Mouse (Mus musculus): Measurements from ENCODE around the gene Gm3839.
"Not testable (repeated sequence)": the region's sequence is repeated elsewhere in the genome, so short reads cannot be mapped to it uniquely, and the experiment has no call there.

Gene Gm3839

DNA sequence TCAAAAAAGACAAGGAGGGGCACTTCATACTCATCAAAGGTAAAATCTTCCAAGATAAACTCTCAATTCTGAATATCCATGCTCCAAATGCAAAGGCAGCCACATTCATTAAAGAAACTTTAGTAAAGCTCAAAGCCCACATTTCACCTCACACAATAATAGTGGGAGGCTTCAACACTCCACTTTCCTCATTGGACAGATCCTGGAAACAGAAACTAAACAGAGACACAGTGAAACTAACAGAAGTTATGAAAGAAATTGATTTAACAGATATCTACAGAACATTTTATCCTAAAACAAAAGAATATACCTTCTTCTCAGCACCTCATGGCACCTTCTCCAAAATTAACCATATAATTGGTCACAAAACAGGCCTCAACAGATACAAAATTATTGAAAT lies at the start of gene Gm3839:
Gene Gm3839 (minus strand): TSS at position 101 of the 400 bp plus-strand sequence.
- DNase-seq (ENCODE audit: low read depth in 2 of 2, low spot score in 2 of 2), result not testable (repeated sequence)

DNA sequence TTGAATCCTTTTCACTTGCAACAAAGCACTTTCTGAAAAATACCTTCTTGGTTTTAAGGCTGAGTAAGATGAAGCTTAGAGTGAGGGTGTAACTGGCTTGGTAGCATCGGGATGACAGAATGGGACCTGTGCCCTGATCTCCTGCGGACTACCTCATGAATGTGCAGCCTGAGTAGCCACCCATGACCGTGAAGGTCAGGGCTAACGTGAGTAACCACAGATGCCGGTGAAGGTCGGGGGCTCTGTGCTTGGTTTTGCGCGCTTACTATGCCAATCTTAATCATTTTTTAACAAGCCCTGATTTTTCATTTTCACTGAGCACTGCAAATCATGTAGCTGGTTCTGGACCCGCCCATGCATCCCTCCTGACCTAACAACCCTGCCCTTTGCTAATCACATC lies 49.1 kb upstream of the Gm3839 start:
- DNase-seq (ENCODE audit: low read depth in 2 of 2, low spot score in 2 of 2), result no peak

DNA sequence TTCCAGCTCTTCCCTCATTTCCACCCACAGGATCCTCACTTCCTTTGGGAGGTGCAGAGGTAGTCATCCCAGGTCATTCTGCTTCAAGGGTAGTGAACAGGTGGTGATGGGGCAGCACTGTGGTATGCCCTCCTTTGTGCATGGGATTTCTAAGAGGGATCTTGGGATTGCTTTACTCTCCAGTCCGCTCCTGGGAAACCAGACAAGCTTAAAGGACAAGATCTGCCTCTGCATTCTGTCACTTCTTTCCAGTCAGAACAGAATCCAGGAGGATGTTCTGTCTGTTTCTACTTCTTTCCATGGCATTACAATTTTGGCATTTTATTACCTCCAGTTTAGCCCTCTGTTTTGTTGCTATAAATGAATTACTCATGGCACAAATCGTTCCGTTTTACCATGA lies 21.3 kb upstream of the Gm3839 start:
- no peak for DNase-seq (ENCODE audit: low read depth in 2 of 2, low spot score in 2 of 2)

DNA sequence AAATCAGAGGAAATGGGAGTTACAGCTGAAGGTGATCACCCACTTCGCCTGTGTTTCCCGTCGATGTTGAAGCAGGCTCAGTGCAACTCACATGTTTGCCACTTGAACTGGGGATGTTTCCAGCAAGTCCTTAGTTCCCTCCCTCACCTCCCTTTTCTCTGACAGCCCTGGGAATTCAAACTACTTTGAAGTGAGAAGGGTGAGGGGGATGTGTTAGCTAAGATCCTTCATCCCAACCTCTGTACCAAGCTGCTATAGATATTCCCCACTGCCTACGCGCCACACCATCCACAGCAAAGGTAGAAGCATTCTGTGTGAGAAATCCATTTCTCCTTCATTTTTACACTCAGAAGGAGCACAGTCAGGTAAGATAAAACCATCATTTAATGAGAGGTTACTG lies 18.7 kb upstream of the Gm3839 start:
- DNase-seq (ENCODE audit: low read depth in 2 of 2, low spot score in 2 of 2), result no peak

DNA sequence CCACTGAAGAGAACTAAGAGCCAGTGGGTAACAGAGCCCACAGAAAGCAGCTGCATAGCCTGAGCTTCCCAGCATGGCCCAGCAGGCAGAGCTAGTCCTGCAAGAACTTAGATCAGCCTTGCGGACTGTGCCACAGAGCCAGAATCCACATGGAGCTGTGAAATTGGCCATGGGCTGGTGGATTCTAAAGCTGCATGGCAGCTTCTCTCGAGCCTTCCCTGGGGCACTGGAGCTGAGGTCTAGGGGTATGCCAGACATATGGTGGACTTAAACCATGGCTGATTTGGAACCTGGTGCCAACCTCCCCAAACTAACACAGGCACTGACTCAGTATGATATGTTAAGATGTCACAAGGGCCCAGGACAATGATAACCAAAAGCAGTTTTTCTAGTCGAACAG lies 10.4 kb downstream of the Gm3839 start:
- no peak for DNase-seq (ENCODE audit: low read depth in 2 of 2, low spot score in 2 of 2)

DNA sequence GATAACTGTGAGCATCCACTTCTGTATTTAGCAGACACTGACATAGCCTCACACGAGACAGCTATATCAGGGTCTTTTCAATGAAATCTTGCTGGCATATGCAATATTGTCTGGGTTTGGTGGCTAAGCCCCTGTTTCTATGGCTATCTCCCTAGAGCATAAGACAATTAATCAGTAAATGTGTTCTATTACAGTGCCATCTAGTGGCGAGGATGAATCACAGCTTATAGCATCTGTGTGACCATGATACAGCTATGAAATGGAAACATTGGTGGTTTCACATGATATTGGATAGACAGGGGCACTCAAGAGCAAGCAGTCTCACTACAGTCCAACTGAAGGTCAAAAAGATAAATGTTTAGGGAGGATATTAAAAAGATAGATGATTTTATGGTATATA lies 26.5 kb downstream of the Gm3839 start:
- no peak for DNase-seq (ENCODE audit: low read depth in 2 of 2, low spot score in 2 of 2)

DNA sequence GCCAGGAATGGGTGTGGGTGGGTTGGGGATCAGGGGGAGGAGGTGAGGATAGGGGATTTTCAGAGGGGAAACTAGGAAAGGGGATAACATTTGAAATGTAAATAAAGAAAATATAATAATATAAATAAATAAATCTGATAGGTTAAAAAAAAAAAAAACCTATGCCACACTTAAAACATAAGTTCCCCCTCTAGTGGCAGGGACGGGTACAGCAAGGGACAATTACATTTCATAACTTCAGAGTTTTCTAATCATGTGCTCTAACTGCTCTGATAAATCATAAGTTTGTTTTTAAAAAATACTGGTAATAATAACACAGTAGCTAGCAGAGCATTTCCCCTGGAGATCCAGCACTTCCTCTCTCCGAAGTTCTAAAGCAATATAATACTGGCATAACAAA lies 49.4 kb downstream of the Gm3839 start:
- DNase-seq (ENCODE audit: low read depth in 2 of 2, low spot score in 2 of 2), result peak in 1 of 2 experiments; percentile 10

DNA sequence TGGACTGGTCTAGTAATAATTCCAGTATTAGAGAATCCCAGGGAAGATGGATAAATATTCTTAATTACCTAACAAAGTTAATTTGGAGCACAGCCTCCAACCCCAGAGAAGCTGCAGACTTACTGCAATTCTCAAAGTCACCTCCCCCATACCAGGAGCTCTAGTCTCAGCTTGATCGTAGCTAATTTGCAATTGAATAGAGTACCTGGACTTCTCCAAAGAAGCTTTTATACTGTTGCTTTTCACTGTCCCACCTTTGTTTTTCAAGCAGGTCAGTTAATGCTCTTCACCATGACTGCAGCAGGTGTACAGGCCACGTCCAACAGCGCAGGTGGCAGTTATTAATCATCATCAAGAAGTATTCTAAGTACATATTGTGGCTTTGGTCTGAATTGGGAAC lies 68.6 kb downstream of the Gm3839 start:
- DNase-seq (ENCODE audit: low read depth in 2 of 2, low spot score in 2 of 2), result not testable (repeated sequence)

DNA sequence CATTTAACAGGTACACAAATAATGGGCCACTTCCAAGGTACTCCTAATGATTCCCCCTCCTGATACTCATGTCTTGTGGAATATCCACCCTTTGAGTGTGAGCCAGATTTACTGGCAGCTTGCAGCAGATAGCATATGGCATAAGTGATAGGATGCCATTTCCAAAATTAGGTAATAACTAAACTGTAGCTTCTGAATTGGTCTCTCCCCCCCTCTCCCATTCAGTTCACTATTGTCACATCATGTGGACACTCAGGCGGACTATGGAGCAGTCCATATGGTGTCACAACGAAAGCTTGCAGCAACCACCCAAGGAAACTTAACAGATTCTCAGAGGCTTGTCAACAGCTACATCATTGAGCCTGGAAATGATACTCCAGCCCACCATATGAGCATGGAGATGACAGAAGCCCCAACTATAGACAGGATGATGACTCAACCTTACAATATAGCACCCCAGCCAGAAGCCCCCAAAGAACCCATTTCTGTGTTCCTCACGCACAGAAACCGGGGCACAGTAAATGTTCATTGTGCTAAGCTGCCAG lies 99.3 kb downstream of the Gm3839 start:
- DNase-seq (ENCODE audit: low read depth in 2 of 2, low spot score in 2 of 2), result no peak

DNA sequence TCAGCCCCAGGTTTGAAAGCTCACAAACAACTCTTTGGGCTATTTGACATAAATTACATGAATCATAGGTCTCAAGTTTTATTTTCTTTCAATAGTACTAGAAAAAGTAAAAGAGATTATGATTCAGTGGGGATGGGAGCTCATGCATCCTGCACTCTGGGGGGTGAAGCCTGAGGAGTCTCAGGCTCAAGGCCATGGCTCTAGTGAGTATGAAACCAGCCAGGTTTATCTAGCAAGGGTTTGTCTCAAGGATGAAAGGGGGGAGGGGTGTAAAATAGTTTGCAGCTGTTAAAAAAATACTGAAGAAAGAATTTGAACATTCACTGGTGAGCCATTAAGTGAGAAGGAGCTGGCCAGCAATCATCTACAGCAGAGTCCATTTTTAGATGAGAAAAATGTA lies 108.5 kb downstream of the Gm3839 start:
- DNase-seq (ENCODE audit: low read depth in 2 of 2, low spot score in 2 of 2), result no peak

DNA sequence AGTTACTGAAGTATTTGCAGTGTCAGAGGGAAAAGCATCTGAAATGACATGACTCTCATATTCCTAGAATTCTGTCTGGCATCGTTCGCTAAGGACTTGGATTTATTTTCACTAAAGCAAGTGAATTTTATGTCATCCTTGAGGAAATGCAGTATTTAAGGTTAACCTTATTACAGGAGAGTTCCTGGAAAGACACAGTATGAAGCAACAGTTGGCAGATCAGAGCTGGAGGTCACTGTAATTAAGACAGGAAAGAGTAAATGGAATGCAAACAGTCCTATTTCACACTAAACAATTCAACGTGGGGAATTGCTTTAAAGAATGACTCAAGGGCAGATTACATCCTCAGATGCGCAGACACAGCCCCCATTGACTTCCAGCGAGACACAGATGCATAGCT lies 112.0 kb downstream of the Gm3839 start:
- no peak for DNase-seq (ENCODE audit: low read depth in 2 of 2, low spot score in 2 of 2)

DNA sequence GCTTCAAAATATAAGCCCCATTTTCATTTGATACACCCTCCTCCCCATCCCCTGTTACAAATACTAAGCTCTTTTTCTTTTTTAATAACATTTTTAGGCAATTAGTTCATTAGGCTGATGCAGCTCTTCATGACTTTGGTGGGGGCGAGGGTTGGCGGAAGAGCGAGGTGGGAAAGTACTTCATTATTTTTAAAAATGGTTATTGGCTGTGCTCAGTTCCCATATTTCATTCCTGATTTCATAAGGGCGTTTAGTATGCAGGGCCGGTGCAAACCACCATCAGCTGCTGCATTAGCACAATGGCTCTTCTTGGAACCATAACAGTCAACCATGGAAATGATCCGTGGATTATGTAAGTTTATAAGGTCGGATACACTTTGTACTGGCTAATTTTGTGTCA lies 124.4 kb downstream of the Gm3839 start:
- no peak for DNase-seq (ENCODE audit: low read depth in 2 of 2, low spot score in 2 of 2)

Measured in CD8-positive naive resting alpha-beta T cell, adult 2 months (primary cell).